Mouse (Mus musculus) spleen, adult 2 months (tissue): Measurements from ENCODE around the gene Hist2h2bb. TPM values are rescaled to one million over a fixed set of nuclear protein-coding genes. Genes with fewer than 3 reads are reported as not detected.
A peak's percentile ranks its signal among the peaks of the same experiment; 100 is the strongest.
"Not testable (repeated sequence)": the region's sequence is repeated elsewhere in the genome, so short reads cannot be mapped to it uniquely, and the experiment has no call there.

Experiments
- DNase-seq, 2 experiments: peaks; one replicate each; pipeline versions ENCODE4 v3.0.0 to v3.0.0-alpha.2; 2012 to 2021; ENCODE audit warnings: low spot score in 2 of 2, low read depth in 1 of 2
- H3K27ac ChIP-seq: fragments of 200-500 bp; 2 replicates; pipeline ENCODE4 v1.5.1; 2012; ENCODE audit warnings: low read length, inconsistent platforms; ENCODE audit not compliant: insufficient read depth
- H3K27me3 ChIP-seq: fragments of 200-500 bp; 2 replicates; pipeline ENCODE4 v1.6.1; 2012; ENCODE audit warnings: mild to moderate bottlenecking, moderate library complexity, low read length, inconsistent platforms; ENCODE audit not compliant: control insufficient read depth, insufficient read depth
- H3K36me3 ChIP-seq: fragments of 200-500 bp; 2 replicates; pipeline ENCODE4 v1.6.1; 2012; ENCODE audit warnings: mild to moderate bottlenecking, low read length, inconsistent platforms; ENCODE audit not compliant: control insufficient read depth, insufficient read depth
- H3K4me1 ChIP-seq: fragments of 200-500 bp; 2 replicates; pipeline ENCODE4 v1.6.1; 2011; ENCODE audit warnings: inconsistent platforms; ENCODE audit not compliant: control insufficient read depth, insufficient read depth, insufficient read length
- H3K4me3 ChIP-seq: fragments of 200-500 bp; 2 replicates; pipeline ENCODE4 v1.5.1; 2011; ENCODE audit warnings: mild to moderate bottlenecking, inconsistent platforms; ENCODE audit not compliant: insufficient read depth, insufficient read length; ENCODE audit errors: extremely low read depth
- CTCF ChIP-seq: fragments of 200-500 bp; IDR thresholded peaks from 2 replicates; pipeline ENCODE4 v1.5.1; 2011; ENCODE audit warnings: mild to moderate bottlenecking, inconsistent platforms; ENCODE audit not compliant: insufficient read depth, insufficient read length, insufficient replicate concordance; ENCODE audit errors: extremely low read depth
- POLR2A ChIP-seq: fragments of 200-500 bp; IDR thresholded peaks from 2 replicates; pipeline ENCODE4 v1.6.1; 2011; ENCODE audit warnings: low read depth, low read length, inconsistent platforms
- WGBS: fragments of 180-500 bp; shearing (Covaris S2); methylation state at CpG from one replicate; pipeline ENCODE4 v1.1.7; 2018; 5-methylcytosine and 5-hydroxymethylcytosine counted together
- polyA plus RNA-seq: library from polyadenylated mRNA; depleted of rRNA; stranded (reverse); fragments of >200 nt; gene quantifications from 2 replicates; pipeline ENCODE4 v1.2.3, GENCODE M21; 2012

Gene Hist2h2bb
- polyA plus RNA-seq, 1 experiment: 14.7 TPM

GRCm38 (mm10) chr3:96266132-96266710, 3.3 kb upstream of the Hist2h2bb start:
- H3K27ac ChIP-seq: no peak overlapping the region
- no peaks in the 10 kb centered on the region for H3K27me3 ChIP-seq
- H3K4me3 ChIP-seq: no peak overlapping the region
- WGBS: 70% methylated on average over 8 of the region's 8 CpGs
- no peaks in the 10 kb centered on the region for H3K36me3 ChIP-seq
- H3K4me1 ChIP-seq: peaks cover 7% of the 10 kb centered on the region; the same call in 1 of the 2 replicates
- TF ChIP-seq POLR2A (no peak), CTCF (no peak)
- DNase-seq: no peak

- Histone ChIP-seq H3K27me3 (no peaks in the 10 kb centered on the region), H3K36me3 (no peaks in the 10 kb centered on the region), H3K4me1 (peaks cover 7% of the 10 kb centered on the region; the same call in 1 of the 2 replicates), H3K27ac (peak overlapping the region; percentile 8; the same call in 1 of the 2 replicates), H3K4me3 (no peak overlapping the region)
- no peak for TF ChIP-seq POLR2A
- 75% methylated on average over 4 of the region's 4 CpGs for WGBS
- no peak for DNase-seq
Measured at GRCm38 (mm10) chr3:96267541-96267940, 2.0 kb upstream of the Hist2h2bb start.

DNA sequence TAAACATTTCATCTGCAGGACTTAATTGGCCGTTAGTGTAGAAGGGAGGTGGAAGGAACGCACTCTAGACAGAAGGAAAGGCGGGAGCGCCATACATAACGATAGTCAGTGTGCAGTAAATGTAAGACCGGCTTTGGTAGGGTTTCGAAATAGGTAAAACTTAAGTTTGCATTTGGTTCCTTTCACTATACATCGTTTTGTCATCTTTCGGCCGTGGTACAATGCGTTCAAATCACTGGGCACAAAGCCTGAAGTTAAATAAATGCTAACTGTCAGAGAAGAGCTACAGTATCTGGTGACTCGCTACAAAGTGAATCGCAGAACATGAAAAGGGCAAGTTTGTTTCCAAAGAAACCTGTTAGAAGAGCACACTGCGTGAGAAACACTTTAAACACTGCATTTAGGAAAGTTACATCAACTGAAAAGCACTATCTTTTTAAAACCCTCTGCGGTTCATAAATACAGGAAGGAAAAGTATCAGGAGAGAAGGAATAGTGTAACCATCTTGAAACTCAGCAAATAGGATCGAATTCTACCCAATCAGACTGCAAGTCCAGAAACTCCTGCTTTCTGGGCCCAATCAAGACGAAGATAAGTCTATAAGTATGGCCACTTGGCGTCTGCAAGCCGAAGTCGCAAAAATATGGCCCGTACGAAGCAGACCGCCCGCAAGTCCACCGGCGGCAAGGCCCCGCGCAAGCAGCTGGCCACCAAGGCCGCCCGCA, 1.3 kb upstream of the Hist2h2bb start, which contains the start of gene Hist2h3b:
Gene Hist2h3b, plus strand, starts transcription at position 604 of the 725 bp plus-strand sequence.
- WGBS: 21% methylated on average over 30 of the region's 30 CpGs
- peaks cover 7% of the 10 kb centered on the region; the same call in 1 of the 2 replicates for H3K4me1 ChIP-seq
- H3K4me3 ChIP-seq: peak within 1 kb of the TSS; percentile 73
- no peaks in the 10 kb centered on the region for H3K27me3 ChIP-seq
- TF ChIP-seq CTCF (no peak), POLR2A (peak; percentile 94)
- H3K36me3 ChIP-seq: no peaks in the 10 kb centered on the region
- peak; percentile 69 to 75 for DNase-seq
- peak within 1 kb of the TSS; percentile 97 for H3K27ac ChIP-seq

GRCm38 (mm10) chr3:96268776-96269378, 675 bp upstream of the Hist2h2bb start:
- Histone ChIP-seq H3K4me3 (peak overlapping the region; percentile 58), H3K27ac (peak overlapping the region; percentile 97)
- H3K36me3 ChIP-seq, H3K4me1 ChIP-seq, DNase-seq, H3K27me3 ChIP-seq: not testable (repeated sequence)
- WGBS: under 1% methylated on average over 16 of the region's 44 CpGs

DNA sequence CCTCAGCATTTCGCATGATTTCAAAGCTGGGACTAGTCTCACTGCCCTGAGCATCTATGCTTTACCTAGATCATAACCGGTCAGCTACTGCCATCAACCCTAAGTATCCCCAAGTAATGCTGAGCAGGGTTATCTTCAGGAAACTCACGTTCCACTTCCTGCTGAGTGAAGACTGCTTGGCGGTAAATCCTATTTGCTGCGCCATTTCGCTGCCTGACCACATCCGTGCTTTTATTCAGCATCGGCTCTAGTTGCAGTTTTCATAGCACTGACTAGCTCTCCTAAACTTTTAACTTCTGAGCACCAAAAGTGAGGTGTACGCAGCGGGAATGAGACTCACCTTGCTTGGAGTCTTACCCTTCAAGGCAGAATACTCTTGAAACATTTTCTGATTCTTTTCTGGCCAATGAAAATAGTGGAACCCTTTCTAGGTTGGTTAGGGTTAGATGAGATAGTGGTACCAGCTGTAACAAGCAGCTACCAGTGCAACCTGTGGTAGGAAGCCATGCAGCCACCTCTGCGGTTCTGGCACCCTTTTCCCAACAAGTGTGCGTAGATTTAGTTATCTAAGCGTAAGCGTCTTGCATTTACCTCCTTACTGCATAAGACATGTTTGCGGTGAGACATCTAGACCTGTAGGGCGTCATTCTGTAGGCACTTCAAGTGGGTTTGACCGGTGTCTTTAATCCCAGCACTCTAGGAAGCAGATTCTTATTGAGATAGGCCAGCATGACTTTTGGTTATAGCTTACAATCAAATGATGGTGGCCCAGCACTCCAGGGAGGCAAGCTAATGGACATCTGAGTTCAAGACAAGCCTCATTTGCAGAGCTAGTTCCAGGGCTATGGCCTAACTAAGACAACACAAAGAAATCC, 4.3 kb downstream of the Hist2h2bb start:
- 45% methylated on average over 17 of the region's 17 CpGs for WGBS
- no peak for TF ChIP-seq CTCF
- TF ChIP-seq POLR2A: no peak
- Histone ChIP-seq H3K27ac (peak overlapping the region; percentile 35), H3K4me3 (no peak overlapping the region), H3K27me3 (no peaks in the 10 kb centered on the region), H3K36me3 (no peaks in the 10 kb centered on the region), H3K4me1 (peaks cover 5% of the 10 kb centered on the region; the same call in 1 of the 2 replicates)
- peak in 1 of 2 experiments; percentile 35 for DNase-seq

DNA sequence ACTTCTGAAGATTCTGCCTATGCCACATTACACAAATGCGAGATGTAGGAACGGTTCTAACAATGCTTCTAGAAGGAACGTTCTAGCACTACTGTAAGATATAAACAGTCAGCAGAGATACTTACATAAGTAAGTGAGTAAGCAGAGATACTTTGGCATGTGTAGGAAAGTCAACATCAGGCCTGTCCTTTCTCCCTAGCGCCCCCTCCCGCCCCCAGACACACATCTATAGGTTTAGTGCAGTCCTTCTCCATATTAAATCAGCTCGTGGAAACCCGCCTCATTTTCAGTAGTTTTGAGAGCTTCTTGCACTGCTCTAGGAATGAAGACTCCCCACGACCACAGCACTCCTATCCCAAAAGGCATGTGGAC, 7.9 kb downstream of the Hist2h2bb start:
- TF ChIP-seq POLR2A (no peak), CTCF (no peak)
- Histone ChIP-seq H3K27me3 (no peaks in the 10 kb centered on the region), H3K4me1 (peaks cover 5% of the 10 kb centered on the region; the same call in 1 of the 2 replicates), H3K4me3 (peak overlapping the region; percentile 72; the same call in 1 of the 2 replicates), H3K27ac (peak overlapping the region; percentile 62), H3K36me3 (no peaks in the 10 kb centered on the region)
- DNase-seq: peak; percentile 60 to 67
- WGBS: 16% methylated on average over 8 of the region's 8 CpGs
